Mouse (Mus musculus): ENCODE results near the gene Col23a1. TPM values are rescaled to one million over a fixed set of nuclear protein-coding genes. Genes with fewer than 3 reads are reported as not detected.

The Col23a1 gene
- polyA plus RNA-seq, 1 experiment = 10.3 TPM

GRCm38 (mm10) chr11:51329837-51330714, 40.4 kb downstream of the Col23a1 start:
- Histone ChIP-seq H3K4me3 (no peak overlapping the region), H3K79me2 (ENCODE audit: control insufficient read depth, insufficient read depth) (no peaks in the 10 kb centered on the region), H3K4me2 (ENCODE audit: low read depth) (peak overlapping the region; percentile 35), H3K27me3 (ENCODE audit: control insufficient read depth, insufficient read depth, insufficient read length) (no peaks in the 10 kb centered on the region), H3K36me3 (ENCODE audit: control insufficient read depth, insufficient read depth) (no peaks in the 10 kb centered on the region), H3ac (ENCODE audit: control insufficient read depth, insufficient read length) (no peak overlapping the region)
- TF ChIP-seq TCF3 (IDR thresholded peaks at IDR 0.05; ENCODE audit: insufficient read length, low read depth) = no peak
- TF ChIP-seq USF1 (IDR thresholded peaks at IDR 0.05; ENCODE audit: low read depth) = peak; percentile 64
- TF ChIP-seq REST (IDR thresholded peaks at IDR 0.05; ENCODE audit: insufficient read depth, insufficient read length) = peak; percentile 32
- no peak for TF ChIP-seq MYOD1 (IDR thresholded peaks at IDR 0.05; ENCODE audit: control insufficient read depth in 1 of 3, insufficient read length in 2 of 3, low read depth in 2 of 3)
- TF ChIP-seq POLR2A (IDR thresholded peaks at IDR 0.05; ENCODE audit: insufficient read length, low read depth) = no peak

GRCm38 (mm10) chr11:51334017-51334416, 44.3 kb downstream of the Col23a1 start:
- Histone ChIP-seq H3K36me3 (ENCODE audit: control insufficient read depth, insufficient read depth) (no peaks in the 10 kb centered on the region), H3K79me2 (ENCODE audit: control insufficient read depth, insufficient read depth) (no peaks in the 10 kb centered on the region), H3ac (ENCODE audit: control insufficient read depth, insufficient read length) (no peak overlapping the region), H3K4me3 (no peak overlapping the region), H3K4me2 (ENCODE audit: low read depth) (no peak overlapping the region), H3K27me3 (ENCODE audit: control insufficient read depth, insufficient read depth, insufficient read length) (no peaks in the 10 kb centered on the region)
- TF ChIP-seq MYOG (IDR thresholded peaks at IDR 0.05; ENCODE audit: control insufficient read depth in 1 of 3, insufficient read depth in 1 of 3, insufficient read length in 2 of 3, low read depth in 2 of 3) (no peak), POLR2A (IDR thresholded peaks at IDR 0.05; ENCODE audit: insufficient read length, low read depth) (no peak), MAX (IDR thresholded peaks at IDR 0.05; ENCODE audit: low read depth) (no peak), MYOD1 (IDR thresholded peaks at IDR 0.05; ENCODE audit: control insufficient read depth in 1 of 3, insufficient read length in 2 of 3, low read depth in 2 of 3) (no peak), POLR2AphosphoS2 (IDR thresholded peaks at IDR 0.05; ENCODE audit: insufficient read length, low read depth) (no peak), SRF (IDR thresholded peaks at IDR 0.05; ENCODE audit: control insufficient read depth, insufficient read length, low read depth) (no peak)

GRCm38 (mm10) chr11:51337585-51337984, 47.9 kb downstream of the Col23a1 start:
- H3K27me3 ChIP-seq (ENCODE audit: control insufficient read depth, insufficient read depth, insufficient read length) = no peaks in the 10 kb centered on the region
- H3ac ChIP-seq (ENCODE audit: control insufficient read depth, insufficient read length) = no peak overlapping the region
- TF ChIP-seq E2F4 (IDR thresholded peaks at IDR 0.05; ENCODE audit: insufficient read depth) = no peak
- TF ChIP-seq POLR2A (IDR thresholded peaks at IDR 0.05; ENCODE audit: insufficient read length, low read depth) = no peak
- TF ChIP-seq MAX (IDR thresholded peaks at IDR 0.05; ENCODE audit: low read depth) = no peak
- TF ChIP-seq MYOD1 (IDR thresholded peaks at IDR 0.05; ENCODE audit: control insufficient read depth in 1 of 3, insufficient read length in 2 of 3, low read depth in 2 of 3) = no peak
- no peak for TF ChIP-seq MYOG (IDR thresholded peaks at IDR 0.05; ENCODE audit: control insufficient read depth in 1 of 3, insufficient read depth in 1 of 3, insufficient read length in 2 of 3, low read depth in 2 of 3)
- no peak for TF ChIP-seq TCF12 (IDR thresholded peaks at IDR 0.05; ENCODE audit: insufficient read depth, poor library complexity, severe bottlenecking)
- no peak for TF ChIP-seq USF1 (IDR thresholded peaks at IDR 0.05; ENCODE audit: low read depth)
- TF ChIP-seq POLR2AphosphoS2 (IDR thresholded peaks at IDR 0.05; ENCODE audit: insufficient read length, low read depth) = no peak
- no peak for TF ChIP-seq REST (IDR thresholded peaks at IDR 0.05; ENCODE audit: insufficient read depth, insufficient read length)
- TF ChIP-seq SRF (IDR thresholded peaks at IDR 0.05; ENCODE audit: control insufficient read depth, insufficient read length, low read depth) = no peak
- no peak for TF ChIP-seq TCF3 (IDR thresholded peaks at IDR 0.05; ENCODE audit: insufficient read length, low read depth)
- no peak for TF ChIP-seq CEBPB (IDR thresholded peaks at IDR 0.05; ENCODE audit: insufficient read depth, poor library complexity, severe bottlenecking)
- no peaks in the 10 kb centered on the region for H3K36me3 ChIP-seq (ENCODE audit: control insufficient read depth, insufficient read depth)
- H3K4me3 ChIP-seq = no peak overlapping the region
- H3K79me2 ChIP-seq (ENCODE audit: control insufficient read depth, insufficient read depth) = no peaks in the 10 kb centered on the region
- H3K4me2 ChIP-seq (ENCODE audit: low read depth) = no peak overlapping the region

- H3ac ChIP-seq (ENCODE audit: control insufficient read depth, insufficient read length) = no peak overlapping the region
Measured at GRCm38 (mm10) chr11:51338416-51338815, 48.7 kb downstream of the Col23a1 start.

GRCm38 (mm10) chr11:51341091-51341490, 51.4 kb downstream of the Col23a1 start:
- TF ChIP-seq E2F4 (IDR thresholded peaks at IDR 0.05; ENCODE audit: insufficient read depth) = no peak
- H3ac ChIP-seq (ENCODE audit: control insufficient read depth, insufficient read length) = no peak overlapping the region

More at GRCm38 (mm10) chr11:51338416-51338815, 48.7 kb downstream of the Col23a1 start:
- no peak overlapping the region for H3K4me3 ChIP-seq
- no peaks in the 10 kb centered on the region for H3K27me3 ChIP-seq (ENCODE audit: control insufficient read depth, insufficient read depth, insufficient read length)
- H3K4me2 ChIP-seq (ENCODE audit: low read depth) = no peak overlapping the region
- TF ChIP-seq USF1 (IDR thresholded peaks at IDR 0.05; ENCODE audit: low read depth) = no peak
- no peak for TF ChIP-seq SRF (IDR thresholded peaks at IDR 0.05; ENCODE audit: control insufficient read depth, insufficient read length, low read depth)
- no peak for TF ChIP-seq MAX (IDR thresholded peaks at IDR 0.05; ENCODE audit: low read depth)
- no peak for TF ChIP-seq MYOG (IDR thresholded peaks at IDR 0.05; ENCODE audit: control insufficient read depth in 1 of 3, insufficient read depth in 1 of 3, insufficient read length in 2 of 3, low read depth in 2 of 3)
- H3K36me3 ChIP-seq (ENCODE audit: control insufficient read depth, insufficient read depth) = no peaks in the 10 kb centered on the region
- H3K79me2 ChIP-seq (ENCODE audit: control insufficient read depth, insufficient read depth) = no peaks in the 10 kb centered on the region

More at GRCm38 (mm10) chr11:51341091-51341490, 51.4 kb downstream of the Col23a1 start:
- Histone ChIP-seq H3K27me3 (ENCODE audit: control insufficient read depth, insufficient read depth, insufficient read length) (no peaks in the 10 kb centered on the region), H3K4me2 (ENCODE audit: low read depth) (no peak overlapping the region), H3K4me3 (no peak overlapping the region), H3K36me3 (ENCODE audit: control insufficient read depth, insufficient read depth) (no peaks in the 10 kb centered on the region), H3K79me2 (ENCODE audit: control insufficient read depth, insufficient read depth) (no peaks in the 10 kb centered on the region)

Measured in myocyte (in vitro differentiated cells).